Comparison of ENCODE assay signal across 29 mouse cellular contexts in the genomic region with DNA sequence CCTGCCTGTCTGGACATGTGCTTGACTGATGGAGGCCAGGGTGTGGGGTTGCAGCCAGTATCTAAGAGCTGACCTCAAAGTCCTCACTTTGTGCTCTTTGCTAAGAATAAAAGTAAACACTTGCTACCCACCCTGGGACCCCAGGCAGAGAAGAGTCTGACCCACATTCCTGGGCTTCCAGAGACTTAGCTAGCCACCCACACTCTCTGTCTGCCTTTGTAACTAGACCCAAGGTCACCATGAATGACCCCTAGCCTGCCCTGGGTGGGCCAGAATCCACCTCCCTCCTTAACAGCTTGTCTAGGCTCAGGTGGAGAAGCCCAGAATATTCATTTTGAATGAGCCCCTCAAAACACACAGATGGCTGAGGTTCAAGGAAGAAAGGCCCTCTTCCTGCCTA. TPM values are rescaled to one million over a fixed set of nuclear protein-coding genes. Genes with fewer than 3 reads are reported as not detected.
A peak's percentile ranks its signal among the peaks of the same experiment; 100 is the strongest.
DNase-seq lines count a peak whose midpoint lies in the region; ATAC-seq lines count a peak whose summit lies in the region.
"Had no signal": no experiment of that assay in that cellular context is flagged by ENCODE, and none has a peak within 500 bp of the region (broad histone marks: within the 10 kb centered on the region; RNA-seq: fewer than 3 reads in every experiment).

No protein-coding gene starts in this region.

- H3K4me3 ChIP-seq in heart, embryonic 10.5 days: no peak overlapping the region
- H3K4me3 ChIP-seq in heart, embryonic 11.5 days (ENCODE audit: low read depth, low read length): no peak overlapping the region
- H3K4me3 ChIP-seq in intestine, embryonic 15.5 days (replicated peaks): no peak overlapping the region
- H3K4me3 ChIP-seq: gastrocnemius, adult 2 months; heart, embryonic 12.5 days; hindbrain, embryonic 15.5 days; layer of hippocampus, adult 2 months; left cerebral cortex, adult 2 months; limb, embryonic 13.5 days; lung, embryonic 15.5 days; midbrain, embryonic 12.5 days; neural tube, embryonic 13.5 days had no signal

- H3K27ac ChIP-seq in heart, embryonic 10.5 days: peak overlapping the region; percentile 78
- H3K27ac ChIP-seq in heart, embryonic 11.5 days (ENCODE audit: low read depth, low read length): no peak overlapping the region
- H3K27ac ChIP-seq in intestine, embryonic 15.5 days: no peak overlapping the region
- H3K27ac ChIP-seq: gastrocnemius, adult 2 months; hindbrain, embryonic 15.5 days; layer of hippocampus, adult 2 months; left cerebral cortex, adult 2 months; limb, embryonic 13.5 days; lung, embryonic 15.5 days; midbrain, embryonic 12.5 days; neural tube, embryonic 13.5 days had no signal

- H3K4me2 ChIP-seq in heart, embryonic 11.5 days: no peak overlapping the region
- H3K4me2 ChIP-seq in intestine, embryonic 15.5 days (replicated peaks): no peak overlapping the region
- H3K4me2 ChIP-seq: heart, embryonic 12.5 days; hindbrain, embryonic 15.5 days; limb, embryonic 13.5 days; liver, embryonic 11.5 days; lung, embryonic 15.5 days; midbrain, embryonic 12.5 days; neural tube, embryonic 13.5 days had no signal

- ATAC-seq in heart, embryonic 11.5 days (replicated peaks; ENCODE audit: insufficient number of reproducible peaks, low FRiP score, low TSS enrichment): no peak
- no peak for ATAC-seq in intestine, embryonic 15.5 days
- ATAC-seq: forebrain, embryonic 16.5 days; inflammation-experienced regulatory T-cells, adult 6 months; Patski had no signal

- DNase-seq in heart, embryonic 10.5 days (ENCODE audit: low spot score): no peak
- DNase-seq in ES-CJ7 (ENCODE audit: low read depth, low spot score): peak; percentile 45
- DNase-seq in embryo, embryonic 9.5 days (ENCODE audit: extremely low spot score): peak; percentile 64
- DNase-seq in kidney, adult 18-20 months: no peak
- DNase-seq in heart, adult 9 months (ENCODE audit: low spot score in 2 of 2): no peak
- DNase-seq: adrenal gland, postnatal 14 days; cerebellum, adult 11 months; cerebellum, adult 9-10 months; cerebellum, postnatal 36 days; gastrocnemius, adult 2 months; heart, postnatal 4 days; kidney, adult 2 months; kidney, postnatal 36 days; thymus, postnatal 14 days had no signal

- no peak overlapping the region for H3K9ac ChIP-seq in heart, embryonic 11.5 days (ENCODE audit: low read depth, low read length)
- H3K9ac ChIP-seq in intestine, embryonic 15.5 days: no peak overlapping the region
- H3K9ac ChIP-seq: heart, embryonic 12.5 days; hindbrain, embryonic 15.5 days; limb, embryonic 13.5 days; lung, embryonic 15.5 days; midbrain, embryonic 12.5 days; neural tube, embryonic 13.5 days had no signal

- peaks cover 80% of the 10 kb centered on the region for H3K4me1 ChIP-seq in heart, embryonic 10.5 days
- H3K4me1 ChIP-seq in heart, embryonic 11.5 days (ENCODE audit: control insufficient read depth, insufficient read depth, low read length): peaks cover 31% of the 10 kb centered on the region
- H3K4me1 ChIP-seq in intestine, embryonic 15.5 days (replicated peaks): 0 out of 2 replicates have a peak, but pooled peaks cover 2% of the 10 kb centered on the region

- no peaks in the 10 kb centered on the region for H3K9me3 ChIP-seq in heart, embryonic 10.5 days
- H3K9me3 ChIP-seq in heart, embryonic 11.5 days (replicated peaks; ENCODE audit: control insufficient read depth, low read length): no peaks in the 10 kb centered on the region
- no peaks in the 10 kb centered on the region for H3K9me3 ChIP-seq in intestine, embryonic 15.5 days
- H3K9me3 ChIP-seq: G1E; hindbrain, embryonic 15.5 days; limb, embryonic 13.5 days; lung, embryonic 15.5 days; midbrain, embryonic 12.5 days; neural tube, embryonic 13.5 days had no signal

- H3K27me3 ChIP-seq in heart, embryonic 10.5 days (ENCODE audit: insufficient read depth, poor library complexity, severe bottlenecking): no peaks in the 10 kb centered on the region
- no peaks in the 10 kb centered on the region for H3K27me3 ChIP-seq in heart, embryonic 11.5 days (ENCODE audit: control insufficient read depth, insufficient read depth, low read length)
- no peaks in the 10 kb centered on the region for H3K27me3 ChIP-seq in intestine, embryonic 15.5 days (replicated peaks)
- H3K27me3 ChIP-seq: heart, embryonic 12.5 days; hindbrain, embryonic 15.5 days; lung, embryonic 15.5 days; midbrain, embryonic 12.5 days; neural tube, embryonic 13.5 days; Patski had no signal

- H3K36me3 ChIP-seq in heart, embryonic 10.5 days: peaks cover 39% of the 10 kb centered on the region
- H3K36me3 ChIP-seq in heart, embryonic 11.5 days (ENCODE audit: control insufficient read depth, insufficient read depth, low read length): peaks cover 3% of the 10 kb centered on the region; the same call in 1 of the 2 replicates
- no peaks in the 10 kb centered on the region for H3K36me3 ChIP-seq in intestine, embryonic 15.5 days
- H3K36me3 ChIP-seq: hindbrain, embryonic 15.5 days; limb, embryonic 13.5 days; lung, embryonic 15.5 days; midbrain, embryonic 12.5 days; neural tube, embryonic 13.5 days had no signal

RNA-seq across cellular contexts. Expression of gene Col18a1, which starts 28.0 kb away (rescaled TPM):
- polyA plus RNA-seq in heart, embryonic 10.5 days (2016; fragmentation: Nextera tagmentation; extraction: Ambion mirVana): 232 and 318 TPM in 2 replicates
- 113 and 164 TPM in 2 replicates for polyA plus RNA-seq in heart, embryonic 11.5 days (2014; fragmentation: Nextera tagmentation; extraction: Ambion mirVana)
- 59.5 and 59.7 TPM in 2 replicates for polyA plus RNA-seq in intestine, embryonic 15.5 days (2015; fragmentation: Nextera tagmentation; extraction: Ambion mirVana)

Comparison
In these comparisons a context has a peak if more than half of its experiments do, and no peak if none do; other contexts are left out.
1. DNase-seq: peak in ES-CJ7 (single experiment) and embryo, embryonic 9.5 days (single experiment); none in heart, embryonic 10.5 days (single experiment), kidney, adult 18-20 months (single experiment) and heart, adult 9 months (0 of 2).